Mouse (Mus musculus): ENCODE results near the gene Ptprd. TPM values are rescaled to one million over a fixed set of nuclear protein-coding genes. Genes with fewer than 3 reads are reported as not detected.
A peak's percentile ranks its signal among the peaks of the same experiment; 100 is the strongest.

Ptprd gene
- polyA plus RNA-seq, 1 experiment = 1.2 TPM

DNA sequence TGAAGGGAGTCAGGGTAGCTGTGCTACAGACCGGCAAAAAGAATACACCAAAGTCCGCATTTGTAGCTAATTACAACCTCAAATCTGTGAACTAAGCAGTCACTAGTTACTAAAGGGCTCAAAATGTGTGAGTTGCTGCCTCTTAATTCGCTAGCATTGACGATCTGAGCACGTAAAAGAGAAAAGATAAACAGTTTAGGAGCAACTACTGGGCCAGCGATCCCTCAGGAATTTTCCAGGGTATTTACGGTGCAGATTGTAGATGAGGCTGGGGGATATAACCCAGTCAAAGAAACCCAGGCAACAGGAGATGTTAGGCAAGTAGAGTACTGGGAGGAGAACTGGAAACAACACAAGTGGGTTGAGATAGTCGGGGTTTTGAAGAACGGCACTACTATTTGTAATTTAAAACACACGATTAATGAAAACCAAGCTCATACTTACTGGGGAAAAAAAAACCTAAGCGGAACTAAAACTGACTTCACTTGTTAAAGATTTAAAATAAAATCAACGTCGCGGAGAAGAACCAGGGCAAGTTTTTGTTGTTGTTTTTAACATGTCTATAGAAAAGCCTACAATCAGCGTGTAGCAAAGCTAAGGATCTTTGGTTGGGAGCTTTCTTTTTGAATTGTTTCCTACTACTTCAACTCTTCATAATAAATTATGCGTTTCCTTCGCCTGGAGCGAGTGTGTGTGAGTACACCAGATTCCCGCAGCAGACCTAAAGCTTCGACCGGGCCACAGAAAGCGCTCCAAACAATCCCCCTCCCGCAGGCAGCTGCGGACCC is 1762.9 kb downstream of the Ptprd start:
- no peaks in the 10 kb centered on the region for H3K27me3 ChIP-seq (ENCODE audit: control insufficient read depth, insufficient read depth, insufficient read length)
- TF ChIP-seq MYOD1 (IDR thresholded peaks at IDR 0.05; ENCODE audit: control insufficient read depth, insufficient read length, low read depth) (no peak), CEBPB (IDR thresholded peaks at IDR 0.05; ENCODE audit: low read depth) (no peak), FOSL1 (IDR thresholded peaks at IDR 0.05; ENCODE audit: insufficient read depth, low read length, poor library complexity, severe bottlenecking) (no peak), USF1 (IDR thresholded peaks at IDR 0.05; ENCODE audit: low read depth) (no peak), CTCF (IDR thresholded peaks at IDR 0.05; ENCODE audit: control insufficient read depth, insufficient read depth, insufficient read length) (no peak)
- H3K36me3 ChIP-seq (ENCODE audit: control insufficient read depth, insufficient read depth) = no peaks in the 10 kb centered on the region
- peak overlapping the region; percentile 34 for H3K4me3 ChIP-seq (ENCODE audit: insufficient read depth, poor library complexity, severe bottlenecking)
- peak overlapping the region; percentile 85 for H3ac ChIP-seq (ENCODE audit: control insufficient read depth, insufficient read length, low read depth)
- H3K79me2 ChIP-seq (ENCODE audit: control insufficient read depth, insufficient read depth) = no peaks in the 10 kb centered on the region
- H3K79me3 ChIP-seq (ENCODE audit: low read depth) = no peaks in the 10 kb centered on the region

DNA sequence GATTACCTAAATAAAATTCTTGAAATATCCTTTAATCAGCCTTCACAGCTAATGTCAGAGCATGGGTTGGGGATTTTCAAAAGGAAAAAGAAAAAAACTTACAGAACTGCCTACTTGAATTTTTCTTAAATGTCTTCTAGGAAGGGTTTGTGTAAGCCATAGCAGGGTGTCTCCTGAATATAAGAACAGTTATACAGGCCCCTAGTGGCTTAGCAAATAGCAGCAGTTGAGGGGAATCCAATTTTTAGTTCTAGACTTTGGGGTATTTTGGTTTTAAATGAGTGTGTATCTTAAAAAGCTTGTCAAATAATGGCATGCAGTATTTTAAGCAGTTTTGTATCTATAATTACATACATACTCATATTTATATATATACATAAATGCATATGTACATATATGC is 1764.4 kb downstream of the Ptprd start:
- no peaks in the 10 kb centered on the region for H3K27me3 ChIP-seq (ENCODE audit: control insufficient read depth, insufficient read depth, insufficient read length)
- TF ChIP-seq MYOD1 (IDR thresholded peaks at IDR 0.05; ENCODE audit: control insufficient read depth, insufficient read length, low read depth) (no peak), FOSL1 (IDR thresholded peaks at IDR 0.05; ENCODE audit: insufficient read depth, low read length, poor library complexity, severe bottlenecking) (no peak), MYOG (IDR thresholded peaks at IDR 0.05; ENCODE audit: control insufficient read depth, extremely low read depth, insufficient read length) (no peak), CEBPB (IDR thresholded peaks at IDR 0.05; ENCODE audit: low read depth) (no peak), USF1 (IDR thresholded peaks at IDR 0.05; ENCODE audit: low read depth) (no peak), CTCF (IDR thresholded peaks at IDR 0.05; ENCODE audit: control insufficient read depth, insufficient read depth, insufficient read length) (no peak), MAX (IDR thresholded peaks at IDR 0.05) (no peak)
- no peaks in the 10 kb centered on the region for H3K36me3 ChIP-seq (ENCODE audit: control insufficient read depth, insufficient read depth)
- H3K79me3 ChIP-seq (ENCODE audit: low read depth) = no peaks in the 10 kb centered on the region
- H3K79me2 ChIP-seq (ENCODE audit: control insufficient read depth, insufficient read depth) = no peaks in the 10 kb centered on the region
- H3K4me3 ChIP-seq (ENCODE audit: insufficient read depth, poor library complexity, severe bottlenecking) = no peak overlapping the region
- H3ac ChIP-seq (ENCODE audit: control insufficient read depth, insufficient read length, low read depth) = no peak overlapping the region

DNA sequence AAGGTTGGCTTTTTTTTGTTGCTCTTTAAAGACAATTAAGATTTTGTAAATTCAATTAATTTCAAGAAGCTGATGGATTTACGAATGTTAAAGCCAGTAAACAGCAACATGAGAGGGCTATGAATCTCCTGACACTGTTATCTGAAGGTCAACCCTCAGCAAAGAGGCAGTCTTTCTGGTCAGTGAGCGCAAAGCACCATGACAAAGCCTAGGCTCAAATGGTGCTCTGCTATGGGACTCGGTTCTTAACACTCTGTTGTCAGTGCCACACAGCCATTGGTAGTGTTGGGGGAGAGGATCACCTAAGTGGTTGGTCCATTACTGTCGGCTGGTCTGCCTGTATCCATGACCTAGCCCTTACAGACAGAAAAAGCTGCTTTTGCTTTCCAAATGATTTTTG is 1767.0 kb downstream of the Ptprd start:
- Histone ChIP-seq H3K79me2 (ENCODE audit: control insufficient read depth, insufficient read depth) (no peaks in the 10 kb centered on the region), H3ac (ENCODE audit: control insufficient read depth, insufficient read length, low read depth) (no peak overlapping the region), H3K36me3 (ENCODE audit: control insufficient read depth, insufficient read depth) (no peaks in the 10 kb centered on the region), H3K79me3 (ENCODE audit: low read depth) (no peaks in the 10 kb centered on the region), H3K4me3 (ENCODE audit: insufficient read depth, poor library complexity, severe bottlenecking) (no peak overlapping the region), H3K27me3 (ENCODE audit: control insufficient read depth, insufficient read depth, insufficient read length) (no peaks in the 10 kb centered on the region)
- no peak for TF ChIP-seq USF1 (IDR thresholded peaks at IDR 0.05; ENCODE audit: low read depth)
- no peak for TF ChIP-seq FOSL1 (IDR thresholded peaks at IDR 0.05; ENCODE audit: insufficient read depth, low read length, poor library complexity, severe bottlenecking)
- TF ChIP-seq MYOD1 (IDR thresholded peaks at IDR 0.05; ENCODE audit: control insufficient read depth, insufficient read length, low read depth) = no peak

GRCm38 (mm10) chr4:76443553-76443952 is 1768.2 kb downstream of the Ptprd start:
- TF ChIP-seq MYOD1 (IDR thresholded peaks at IDR 0.05; ENCODE audit: control insufficient read depth, insufficient read length, low read depth) (peak; percentile 84), USF1 (IDR thresholded peaks at IDR 0.05; ENCODE audit: low read depth) (no peak)
- Histone ChIP-seq H3K79me2 (ENCODE audit: control insufficient read depth, insufficient read depth) (no peaks in the 10 kb centered on the region), H3ac (ENCODE audit: control insufficient read depth, insufficient read length, low read depth) (no peak overlapping the region), H3K79me3 (ENCODE audit: low read depth) (no peaks in the 10 kb centered on the region), H3K36me3 (ENCODE audit: control insufficient read depth, insufficient read depth) (no peaks in the 10 kb centered on the region), H3K4me3 (ENCODE audit: insufficient read depth, poor library complexity, severe bottlenecking) (no peak overlapping the region), H3K27me3 (ENCODE audit: control insufficient read depth, insufficient read depth, insufficient read length) (no peaks in the 10 kb centered on the region)

- no peaks in the 10 kb centered on the region for H3K27me3 ChIP-seq (ENCODE audit: control insufficient read depth, insufficient read depth, insufficient read length)
These were observed 1770.9 kb downstream of the Ptprd start for GRCm38 (mm10) chr4:76440791-76441364.

More at GRCm38 (mm10) chr4:76440791-76441364, 1770.9 kb downstream of the Ptprd start:
- Histone ChIP-seq H3ac (ENCODE audit: control insufficient read depth, insufficient read length, low read depth) (no peak overlapping the region), H3K36me3 (ENCODE audit: control insufficient read depth, insufficient read depth) (no peaks in the 10 kb centered on the region), H3K79me3 (ENCODE audit: low read depth) (no peaks in the 10 kb centered on the region), H3K79me2 (ENCODE audit: control insufficient read depth, insufficient read depth) (no peaks in the 10 kb centered on the region), H3K4me3 (ENCODE audit: insufficient read depth, poor library complexity, severe bottlenecking) (no peak overlapping the region)
- TF ChIP-seq CTCF (IDR thresholded peaks at IDR 0.05; ENCODE audit: control insufficient read depth, insufficient read depth, insufficient read length) (no peak), USF1 (IDR thresholded peaks at IDR 0.05; ENCODE audit: low read depth) (no peak), MAX (IDR thresholded peaks at IDR 0.05) (no peak), CEBPB (IDR thresholded peaks at IDR 0.05; ENCODE audit: low read depth) (no peak), MYOD1 (IDR thresholded peaks at IDR 0.05; ENCODE audit: control insufficient read depth, insufficient read length, low read depth) (no peak), FOSL1 (IDR thresholded peaks at IDR 0.05; ENCODE audit: insufficient read depth, low read length, poor library complexity, severe bottlenecking) (no peak), MYOG (IDR thresholded peaks at IDR 0.05; ENCODE audit: control insufficient read depth, extremely low read depth, insufficient read length) (no peak)
